Mouse (Mus musculus): ENCODE data around the gene Sbno2.
"Not testable (repeated sequence)": the region's sequence is repeated elsewhere in the genome, so short reads cannot be mapped to it uniquely, and the experiment has no call there.

Sbno2 gene

DNA sequence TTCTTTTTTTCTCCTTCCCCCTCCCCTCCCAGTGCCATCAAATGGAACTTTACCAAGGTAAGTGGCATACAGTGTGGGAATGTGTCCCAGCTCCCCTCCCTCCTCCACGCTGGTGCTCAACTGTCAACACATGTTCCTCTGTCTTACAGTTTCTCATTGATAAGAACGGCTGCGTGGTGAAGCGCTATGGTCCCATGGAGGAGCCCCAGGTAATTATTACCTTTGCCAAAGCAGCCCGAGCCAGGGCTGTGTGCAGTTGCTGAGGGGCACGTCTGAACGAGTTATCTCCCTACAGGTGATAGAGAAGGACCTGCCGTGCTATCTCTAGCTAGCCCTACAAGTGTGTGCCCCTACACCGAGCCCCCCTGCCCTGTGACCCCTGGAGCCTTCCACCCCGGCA is 49.5 kb downstream of the Sbno2 start:
- no peak for DNase-seq

DNA sequence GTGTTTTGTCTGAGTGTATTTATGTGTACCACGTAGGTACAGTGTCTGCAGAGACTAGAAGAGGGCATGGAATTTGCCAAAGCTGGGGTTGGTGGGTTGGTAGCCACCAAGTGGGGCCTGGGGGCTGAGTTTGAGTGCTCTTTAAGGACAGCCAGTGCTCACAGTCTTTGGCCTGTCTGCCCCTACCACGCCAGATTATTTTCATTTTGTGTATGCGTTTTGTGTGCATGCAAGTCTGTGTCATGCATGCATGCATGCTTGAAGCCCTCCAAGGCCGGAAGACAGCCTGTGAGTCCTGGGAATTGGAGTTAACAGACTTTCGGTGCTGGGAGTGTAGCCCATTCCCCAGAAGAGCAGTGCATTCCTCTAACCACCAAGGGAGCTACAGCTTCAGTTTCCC is 50.0 kb downstream of the Sbno2 start:
- DNase-seq = no peak

DNA sequence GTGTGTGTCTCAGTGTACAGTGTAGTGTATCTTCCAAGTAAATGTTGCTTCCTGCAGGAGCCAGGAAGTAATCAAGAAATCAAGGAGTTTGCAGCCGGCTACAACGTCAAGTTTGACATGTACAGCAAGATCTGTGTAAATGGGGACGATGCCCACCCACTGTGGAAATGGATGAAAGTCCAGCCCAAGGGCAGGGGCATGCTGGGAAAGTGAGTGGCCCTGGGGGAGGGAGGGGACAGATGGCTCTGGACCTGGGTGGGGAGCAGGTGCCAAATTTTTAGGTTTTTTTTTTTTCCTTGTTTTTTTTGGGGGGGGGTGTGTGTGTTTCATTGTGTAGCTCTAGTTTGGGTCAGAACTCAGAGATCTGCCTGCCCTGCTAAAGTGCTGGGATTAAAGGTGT is 50.5 kb downstream of the Sbno2 start:
- not testable (repeated sequence) for DNase-seq

- DNase-seq = peak; percentile 84
Measured at GRCm38 (mm10) chr10:80053831-80054815, 51.2 kb downstream of the Sbno2 start.

GRCm38 (mm10) chr10:80053259-80053780 is 52.1 kb downstream of the Sbno2 start:
- peak; percentile 100 for DNase-seq

DNA sequence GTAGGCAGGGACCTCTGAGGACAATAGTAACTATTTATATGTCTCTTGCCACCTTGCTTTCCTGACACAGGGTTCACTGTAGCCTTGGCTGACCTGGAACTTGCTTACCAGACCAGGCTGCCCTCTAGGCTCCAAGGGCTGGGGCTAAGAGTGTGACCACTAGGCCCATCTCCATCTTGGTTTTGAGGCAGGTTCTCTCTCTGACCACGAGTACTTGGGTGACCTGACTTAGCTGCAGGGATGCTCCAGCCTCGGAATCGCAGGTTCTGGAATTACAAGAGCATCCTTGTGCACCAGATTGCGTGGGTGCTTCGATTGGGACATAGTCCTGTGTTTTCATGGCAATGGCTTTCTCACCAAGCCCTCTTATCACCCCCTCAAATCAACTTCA is 53.0 kb downstream of the Sbno2 start:
- no peak for DNase-seq

DNA sequence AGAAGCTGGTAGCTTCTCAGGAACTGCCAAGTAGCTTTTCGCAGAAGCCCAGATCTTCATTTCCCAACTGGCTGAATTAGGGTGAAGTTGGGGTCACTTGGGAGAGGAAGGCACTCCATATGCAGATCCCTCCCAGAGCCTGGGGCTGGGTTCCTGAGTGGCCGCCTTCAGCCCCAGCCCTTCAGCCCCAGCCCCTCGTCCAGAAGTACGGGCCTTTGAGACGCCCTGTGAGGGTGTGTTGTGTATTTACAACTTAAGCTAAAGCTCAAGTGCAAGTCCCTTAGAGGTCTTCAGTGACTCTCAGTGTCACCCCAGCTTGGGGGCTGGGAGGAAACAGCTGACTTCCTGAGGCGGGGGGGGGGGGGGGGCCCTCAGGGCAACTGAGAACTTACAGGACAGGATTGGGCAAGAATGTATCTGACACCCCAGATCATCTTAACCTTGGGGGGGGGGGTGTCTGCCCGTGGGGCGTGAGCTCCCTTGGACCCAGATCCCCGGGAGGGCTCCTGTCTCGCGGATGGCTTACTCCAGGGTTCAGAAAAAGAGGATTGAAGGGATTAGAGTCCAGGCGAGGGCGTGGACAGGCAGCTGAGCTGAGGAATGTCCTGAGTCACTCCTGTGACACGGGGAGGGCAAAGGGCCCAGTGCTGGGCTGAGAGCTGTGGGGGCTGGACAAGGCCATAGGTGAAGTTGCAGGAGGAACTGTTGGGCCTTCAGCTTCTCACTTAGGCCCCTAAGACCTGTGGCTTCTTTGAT is 53.6 kb downstream of the Sbno2 start:
- DNase-seq = peak; percentile 73

DNA sequence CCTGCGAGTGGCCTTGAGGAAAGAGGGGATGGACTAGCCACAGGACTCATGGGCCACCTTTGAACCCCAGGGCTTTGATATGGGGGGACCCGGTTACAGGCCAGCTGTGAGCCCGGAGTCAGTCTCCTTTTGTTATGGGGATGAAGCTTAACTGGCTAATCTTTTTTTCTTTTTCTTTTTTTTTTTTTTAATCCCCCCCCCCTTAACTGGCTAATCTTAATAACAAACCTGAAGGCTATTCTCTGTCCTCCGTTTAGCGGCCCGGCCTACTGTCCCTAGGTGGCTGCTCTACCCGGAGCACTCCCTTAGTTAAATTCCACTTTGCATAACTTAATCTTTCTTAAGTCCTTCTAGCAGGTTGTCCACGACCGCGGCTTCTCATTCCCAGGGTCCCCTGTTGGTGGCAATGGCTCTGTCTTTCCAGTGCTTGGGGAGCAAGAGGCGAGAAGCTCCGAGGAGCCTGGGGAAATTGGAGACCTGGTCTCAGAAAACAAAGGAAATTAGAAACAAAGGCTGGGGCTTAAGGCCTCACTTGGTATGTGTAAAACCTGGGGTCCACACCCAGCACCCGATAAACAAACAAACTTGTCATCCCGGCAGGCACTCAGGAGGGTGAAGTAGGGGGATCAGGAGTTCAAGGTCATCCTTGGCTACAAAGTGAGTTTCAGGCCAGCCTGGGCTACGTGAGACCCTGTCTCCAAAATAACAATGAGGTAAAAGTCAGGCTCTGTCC is 54.3 kb downstream of the Sbno2 start:
- DNase-seq = no peak

GRCm38 (mm10) chr10:80050244-80050643 is 55.1 kb downstream of the Sbno2 start:
- no peak for DNase-seq

DNA sequence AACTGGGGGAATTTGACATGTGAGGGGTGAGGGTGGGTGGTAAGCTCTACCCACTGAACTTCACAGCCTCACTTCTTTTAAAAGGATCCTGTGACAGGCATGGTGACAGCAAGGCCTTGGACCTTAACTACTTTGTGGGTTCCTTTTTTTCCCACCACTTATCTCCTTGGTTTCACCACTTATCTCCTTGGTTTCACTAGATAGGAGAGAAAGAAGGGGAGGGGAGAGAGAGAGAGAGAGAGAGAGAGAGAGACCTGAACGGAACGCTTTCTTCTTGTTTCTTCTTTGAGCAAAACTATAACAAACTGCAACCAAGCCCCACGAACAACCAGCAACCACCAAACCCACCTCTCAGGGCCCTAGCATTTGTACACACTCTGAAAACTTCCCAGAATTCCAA is 56.5 kb downstream of the Sbno2 start:
- no peak for DNase-seq

- DNase-seq = no peak
Measured at GRCm38 (mm10) chr10:80048396-80048795, 57.0 kb downstream of the Sbno2 start.

- no peak for DNase-seq
Measured at GRCm38 (mm10) chr10:80047041-80047565, 58.3 kb downstream of the Sbno2 start, which contains the start of gene Gpx4. TSS of gene Gpx4 (plus strand) at chr10:80047166.

- DNase-seq = no peak
Measured at GRCm38 (mm10) chr10:80045766-80046165, 59.6 kb downstream of the Sbno2 start.

DNA sequence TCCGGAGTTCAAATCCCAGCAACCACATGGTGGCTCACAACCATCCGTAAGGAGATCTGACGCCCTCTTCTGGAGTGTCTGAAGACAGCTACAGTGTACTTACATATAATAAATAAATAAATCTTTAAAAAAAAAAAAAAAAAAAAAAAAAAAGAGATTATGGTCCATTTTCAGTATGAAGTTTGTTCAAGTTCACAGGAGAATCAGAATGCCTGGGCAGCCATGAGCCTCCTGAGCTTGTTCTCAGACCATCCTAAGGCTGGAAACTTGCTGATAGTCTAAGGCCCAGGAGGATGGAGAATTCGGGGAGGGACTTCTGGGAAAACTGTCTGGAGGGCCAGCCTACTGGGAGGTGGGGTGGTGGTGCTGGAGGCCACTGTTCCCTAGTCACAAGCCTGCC is 60.0 kb downstream of the Sbno2 start:
- not testable (repeated sequence) for DNase-seq

- peak; percentile 37 for DNase-seq
Measured at GRCm38 (mm10) chr10:80044087-80044486, 61.3 kb downstream of the Sbno2 start.

- DNase-seq = not testable (repeated sequence)
Measured at GRCm38 (mm10) chr10:80041409-80042060, 63.8 kb downstream of the Sbno2 start.

DNA sequence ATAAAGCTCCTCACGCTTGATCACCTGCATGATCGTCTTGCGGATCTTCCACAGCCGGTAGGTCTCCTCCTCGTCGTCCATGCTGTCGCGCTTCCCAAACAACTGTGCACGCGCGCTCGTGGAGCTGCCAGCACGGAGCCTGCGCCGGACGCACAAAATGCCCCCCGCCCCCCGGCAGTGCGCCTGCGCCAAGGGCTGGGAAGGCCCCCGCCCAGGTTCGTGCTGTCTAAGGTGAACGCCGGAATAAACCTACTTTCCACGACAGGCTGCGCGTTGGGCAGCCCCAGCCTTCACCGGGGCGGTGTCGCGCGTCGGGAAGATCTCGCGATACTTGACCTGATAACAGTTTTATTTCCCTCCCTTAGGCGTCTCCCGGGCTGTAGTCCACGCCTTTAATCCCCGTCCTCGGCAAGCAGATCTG is 65.8 kb downstream of the Sbno2 start, which contains the start of gene Polr2e:
Polr2e (minus strand) TSS at position 237 of the 421 bp plus-strand sequence.
- peak; percentile 97 for DNase-seq

DNA sequence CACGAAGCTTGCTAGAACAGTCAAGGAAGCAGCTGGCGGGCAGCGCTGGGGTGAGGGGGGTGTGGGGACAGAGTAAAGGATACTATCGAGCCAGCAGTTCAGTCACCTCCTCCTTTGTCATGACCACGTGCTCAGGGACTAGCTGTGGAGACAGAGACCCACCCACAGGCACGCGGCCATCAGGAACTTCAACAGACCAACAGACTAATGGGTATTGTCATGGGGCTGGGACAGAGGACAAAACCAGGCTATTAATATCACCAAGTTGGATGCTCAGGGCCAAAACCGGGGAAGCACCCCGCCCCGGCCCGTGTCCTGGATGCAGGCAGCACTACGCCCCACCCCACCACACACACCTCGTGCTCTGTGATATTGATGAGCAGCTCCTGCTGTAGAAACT is 68.5 kb downstream of the Sbno2 start:
- DNase-seq = no peak

DNA sequence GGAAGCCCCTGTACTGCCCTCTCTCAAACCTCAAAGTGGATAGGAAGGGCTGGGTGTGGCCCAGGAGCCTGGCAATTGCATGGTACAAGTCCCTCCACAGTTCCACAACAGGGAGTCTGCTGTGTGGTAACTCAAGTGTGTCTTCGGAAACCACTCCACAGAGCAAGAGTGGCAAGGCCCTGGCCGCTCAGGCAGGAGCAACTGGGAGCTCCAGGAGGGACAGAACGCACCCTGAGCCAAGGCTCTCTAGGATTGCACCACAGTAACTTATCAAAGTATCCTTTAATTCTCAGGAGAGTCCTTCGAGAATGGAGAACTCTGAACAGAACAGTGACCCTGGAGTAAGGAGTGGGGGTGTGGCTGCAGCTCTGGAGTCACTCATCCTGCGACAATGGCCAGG is 69.7 kb downstream of the Sbno2 start:
- DNase-seq = no peak

DNA sequence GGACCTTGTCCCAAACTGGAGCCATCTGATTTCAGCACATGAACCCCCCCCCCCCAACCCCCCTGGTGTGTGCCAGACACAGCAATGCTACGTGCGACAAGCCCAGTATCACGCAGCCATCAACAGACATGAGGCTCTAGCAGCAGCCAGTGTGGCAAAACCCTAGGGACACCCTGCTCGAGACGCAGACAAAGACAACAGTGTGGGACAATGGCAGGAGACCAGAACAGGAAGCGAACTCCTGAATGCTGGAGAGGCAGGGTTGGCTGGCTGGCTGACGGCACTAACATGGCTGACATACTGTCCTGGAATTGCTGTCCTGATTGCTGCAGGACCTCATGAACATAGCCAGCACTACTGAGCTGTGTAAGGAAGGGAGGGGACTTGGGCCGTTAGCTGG is 70.2 kb downstream of the Sbno2 start:
- no peak for DNase-seq

DNA sequence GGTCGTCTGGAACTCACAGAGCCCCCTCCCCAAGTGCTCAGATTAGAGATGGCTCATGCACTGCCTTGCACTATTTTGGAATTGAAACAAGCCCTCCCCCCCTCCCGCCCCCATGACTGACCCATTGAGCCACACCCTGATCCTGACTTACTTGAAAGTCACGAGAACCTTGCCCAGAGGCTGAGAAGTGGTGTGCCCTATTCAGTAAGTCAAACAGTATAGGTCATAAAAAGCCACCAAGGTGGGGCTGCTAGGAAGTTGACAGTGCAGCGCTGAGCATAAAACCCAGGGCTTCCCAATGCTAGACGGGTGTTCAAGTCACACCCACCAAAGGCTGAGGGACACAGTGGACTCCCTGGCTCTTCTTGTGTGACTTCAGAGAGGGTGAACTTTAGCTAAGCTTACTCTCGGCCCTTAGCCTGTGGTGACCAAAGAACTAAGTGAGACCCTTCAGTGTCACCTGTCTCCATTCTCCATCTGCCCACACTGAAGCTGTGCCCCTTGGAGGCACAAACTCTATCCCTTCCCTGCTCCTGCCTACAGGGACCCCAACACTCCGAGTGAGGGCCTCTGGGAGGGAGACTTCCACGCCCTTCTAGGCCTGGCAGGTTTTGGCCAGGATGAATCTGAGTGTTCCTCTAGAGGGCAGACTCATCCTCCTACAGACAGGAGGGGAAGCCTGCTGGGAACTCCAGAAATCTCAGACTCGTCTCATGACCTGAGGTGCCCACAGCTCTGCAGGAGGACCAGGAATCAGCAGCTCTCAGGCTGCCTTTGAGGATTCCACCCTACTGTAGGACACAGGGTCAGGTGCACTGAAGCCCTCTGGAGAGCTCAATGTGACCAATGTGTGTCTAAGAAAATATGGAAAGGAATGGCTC is 71.6 kb downstream of the Sbno2 start:
- peak; percentile 45 for DNase-seq

Data from liver (tissue).